In the genomic region with DNA sequence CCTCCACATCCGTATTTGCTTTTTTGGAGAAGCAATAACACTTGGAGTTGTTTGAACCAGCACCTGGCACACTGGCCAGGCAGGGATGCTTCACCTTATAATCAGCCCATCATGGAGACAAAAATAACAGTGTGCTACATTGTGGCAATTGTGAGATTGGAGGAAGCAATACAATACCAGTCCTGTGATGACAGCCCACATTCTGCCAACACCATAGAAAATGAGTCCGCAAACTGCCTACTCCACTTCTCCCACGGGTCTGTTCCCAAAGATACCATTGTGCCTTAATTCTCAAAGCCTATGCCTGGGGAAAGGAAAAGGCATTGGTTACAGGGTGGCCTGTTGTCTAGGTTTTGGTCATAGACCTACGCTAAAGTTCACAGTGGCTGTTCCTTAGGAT, we compare ENCODE assay signal across 22 mouse cellular contexts.
DNase-seq lines count a peak whose midpoint lies in the region; ATAC-seq lines count a peak whose summit lies in the region.
"Had no signal": no experiment of that assay in that cellular context is flagged by ENCODE, and none has a peak within 500 bp of the region (broad histone marks: within the 10 kb centered on the region; RNA-seq: fewer than 3 reads in every experiment).

No protein-coding gene starts in this region.

- no peaks in the 10 kb centered on the region for H3K27me3 ChIP-seq in midbrain, embryonic 11.5 days (ENCODE audit: control insufficient read depth, insufficient read depth, low read length)
- H3K27me3 ChIP-seq in midbrain, embryonic 14.5 days (ENCODE audit: control insufficient read depth, insufficient read depth, low read length) = no peaks in the 10 kb centered on the region
- H3K27me3 ChIP-seq: CH12.LX, Patski had no signal

- no peaks in the 10 kb centered on the region for H3K9me3 ChIP-seq in midbrain, embryonic 11.5 days (ENCODE audit: control insufficient read depth, low read length)
- no peaks in the 10 kb centered on the region for H3K9me3 ChIP-seq in midbrain, embryonic 14.5 days (ENCODE audit: control insufficient read depth, low read length)

- no peaks in the 10 kb centered on the region for H3K36me3 ChIP-seq in midbrain, embryonic 11.5 days (ENCODE audit: control insufficient read depth, insufficient read depth, low read length)
- no peaks in the 10 kb centered on the region for H3K36me3 ChIP-seq in midbrain, embryonic 14.5 days (ENCODE audit: control insufficient read depth, insufficient read depth, low read length)
- H3K36me3 ChIP-seq: G1E had no signal

- no peak overlapping the region for H3K4me3 ChIP-seq in midbrain, embryonic 11.5 days (ENCODE audit: low read depth, low read length)
- H3K4me3 ChIP-seq in midbrain, embryonic 14.5 days (replicated peaks; ENCODE audit: low read depth, low read length) = no peak overlapping the region

- ATAC-seq in frontal cortex, adult (ENCODE audit: low TSS enrichment) = peak; percentile 53; the same call in 1 of the 2 replicates
- no peak for ATAC-seq in midbrain, embryonic 11.5 days (ENCODE audit: low FRiP score)
- no peak for ATAC-seq in midbrain, embryonic 14.5 days (ENCODE audit: low FRiP score, low TSS enrichment)
- ATAC-seq: activated CD4-positive, CD25-positive, alpha-beta regulatory T cell, adult 4 months; CD4-positive, CD25-positive, alpha-beta regulatory T cell, adult 4 months; Patski had no signal

- no peak for DNase-seq in frontal cortex, postnatal 25 days (ENCODE audit: low spot score in 2 of 2)
- DNase-seq in midbrain, embryonic 11.5 days (ENCODE audit: low spot score, missing footprints) = peak; percentile 67
- no peak for DNase-seq in midbrain, embryonic 14.5 days
- peak; percentile 46 for DNase-seq in brain, adult 2 months (ENCODE audit: low read depth, low spot score)
- no peak for DNase-seq in cerebellum, postnatal 25 days
- DNase-seq: adrenal gland, adult 2 months; adrenal gland, adult 8-10 months; adrenal gland, postnatal 10 days; adrenal gland, postnatal 14 days; adrenal gland, postnatal 25 days; adrenal gland, postnatal 36 days; B cell, adult 2 months; cerebellum, adult 11 months; cerebellum, adult 11-12 months; cerebellum, adult 18-20 months; cerebellum, adult 2 months had no signal

- H3K27ac ChIP-seq in midbrain, embryonic 11.5 days (ENCODE audit: low read depth, low read length) = no peak overlapping the region
- no peak overlapping the region for H3K27ac ChIP-seq in midbrain, embryonic 14.5 days (replicated peaks; ENCODE audit: low read depth, low read length)

- H3K4me1 ChIP-seq in midbrain, embryonic 11.5 days (ENCODE audit: control insufficient read depth, insufficient read depth, low read length) = no peaks in the 10 kb centered on the region
- H3K4me1 ChIP-seq in midbrain, embryonic 14.5 days (ENCODE audit: control insufficient read depth, insufficient read depth, low read length) = no peaks in the 10 kb centered on the region

- WGBS in midbrain, embryonic 11.5 days = 92% methylated on average over 4 of the region's 4 CpGs
- 92% methylated on average over 4 of the region's 4 CpGs for WGBS in midbrain, embryonic 14.5 days

- no peak overlapping the region for H3K9ac ChIP-seq in midbrain, embryonic 11.5 days (ENCODE audit: low read length)
- no peak overlapping the region for H3K9ac ChIP-seq in midbrain, embryonic 14.5 days (replicated peaks; ENCODE audit: low read length)

- no peak overlapping the region for H3K4me2 ChIP-seq in midbrain, embryonic 11.5 days
- H3K4me2 ChIP-seq in midbrain, embryonic 14.5 days (ENCODE audit: low read length) = no peak overlapping the region

Comparison
In these comparisons a context has a peak if more than half of its experiments do, and no peak if none do; other contexts are left out.
1. DNase-seq: peak in midbrain, embryonic 11.5 days (single experiment) and brain, adult 2 months (single experiment); none in frontal cortex, postnatal 25 days (0 of 2), midbrain, embryonic 14.5 days (single experiment) and cerebellum, postnatal 25 days (0 of 2).